Mouse (Mus musculus): ENCODE data around the gene Klk1b1. TPM values are rescaled to one million over a fixed set of nuclear protein-coding genes. Genes with fewer than 3 reads are reported as not detected.
"Not testable (repeated sequence)": the region's sequence is repeated elsewhere in the genome, so short reads cannot be mapped to it uniquely, and the experiment has no call there.

Gene Klk1b1
- polyA plus RNA-seq, 1 experiment from 2014 or later: not detected

GRCm38 (mm10) chr7:43932337-43932736, 34.2 kb upstream of the Klk1b1 start:
- H3K36me3 ChIP-seq (ENCODE audit: control insufficient read depth, insufficient read depth, low read length): no peaks in the 10 kb centered on the region
- H3K9ac ChIP-seq (ENCODE audit: low read length): no peak overlapping the region
- no peak overlapping the region for H3K27ac ChIP-seq (ENCODE audit: low read length)
- no peaks in the 10 kb centered on the region for H3K27me3 ChIP-seq (ENCODE audit: control insufficient read depth, insufficient read depth, low read depth, low read length)
- 36% methylated on average over 4 of the region's 4 CpGs for WGBS
- no peaks in the 10 kb centered on the region for H3K9me3 ChIP-seq (ENCODE audit: control insufficient read depth, low read length)
- no peaks in the 10 kb centered on the region for H3K4me1 ChIP-seq (replicated peaks; ENCODE audit: control insufficient read depth, insufficient read depth, low read length)
- H3K4me2 ChIP-seq (ENCODE audit: low read depth, low read length): no peak overlapping the region
- no peak overlapping the region for H3K4me3 ChIP-seq (ENCODE audit: low read length)
- no peak for ATAC-seq (ENCODE audit: low read depth)

- Histone ChIP-seq H3K36me3 (ENCODE audit: control insufficient read depth, insufficient read depth, low read length) (no peaks in the 10 kb centered on the region), H3K4me3 (ENCODE audit: low read length) (no peak within 1 kb of the TSS), H3K4me2 (ENCODE audit: low read depth, low read length) (no peak within 1 kb of the TSS), H3K4me1 (replicated peaks; ENCODE audit: control insufficient read depth, insufficient read depth, low read length) (no peaks in the 10 kb centered on the region), H3K27me3 (ENCODE audit: control insufficient read depth, insufficient read depth, low read depth, low read length) (no peaks in the 10 kb centered on the region), H3K9me3 (ENCODE audit: control insufficient read depth, low read length) (no peaks in the 10 kb centered on the region), H3K9ac (ENCODE audit: low read length) (no peak within 1 kb of the TSS), H3K27ac (ENCODE audit: low read length) (no peak within 1 kb of the TSS)
- 76% methylated on average over 3 of the region's 3 CpGs for WGBS
- no peak for ATAC-seq (ENCODE audit: low read depth)
These were observed 33.1 kb upstream of the Klk1b1 start, which contains the start of gene Klk15 for GRCm38 (mm10) chr7:43933440-43933839. TSS of gene Klk15 (plus strand) at chr7:43933740.

GRCm38 (mm10) chr7:43934747-43935146, 31.8 kb upstream of the Klk1b1 start:
- WGBS: 52% methylated on average over 3 of the region's 3 CpGs
- H3K9me3 ChIP-seq (ENCODE audit: control insufficient read depth, low read length): no peaks in the 10 kb centered on the region
- no peaks in the 10 kb centered on the region for H3K27me3 ChIP-seq (ENCODE audit: control insufficient read depth, insufficient read depth, low read depth, low read length)
- H3K4me1 ChIP-seq (replicated peaks; ENCODE audit: control insufficient read depth, insufficient read depth, low read length): no peaks in the 10 kb centered on the region
- H3K36me3 ChIP-seq (ENCODE audit: control insufficient read depth, insufficient read depth, low read length): no peaks in the 10 kb centered on the region
- H3K9ac ChIP-seq (ENCODE audit: low read length): no peak overlapping the region
- no peak overlapping the region for H3K4me2 ChIP-seq (ENCODE audit: low read depth, low read length)
- H3K4me3 ChIP-seq (ENCODE audit: low read length): no peak overlapping the region
- ATAC-seq (ENCODE audit: low read depth): no peak
- no peak overlapping the region for H3K27ac ChIP-seq (ENCODE audit: low read length)

- no peaks in the 10 kb centered on the region for H3K27me3 ChIP-seq (ENCODE audit: control insufficient read depth, insufficient read depth, low read depth, low read length)
- no peak for ATAC-seq (ENCODE audit: low read depth)
- WGBS: 80% methylated on average over 14 of the region's 14 CpGs
- no peak overlapping the region for H3K27ac ChIP-seq (ENCODE audit: low read length)
- H3K4me2 ChIP-seq (ENCODE audit: low read depth, low read length): no peak overlapping the region
- H3K9ac ChIP-seq (ENCODE audit: low read length): no peak overlapping the region
- H3K4me1 ChIP-seq (replicated peaks; ENCODE audit: control insufficient read depth, insufficient read depth, low read length): no peaks in the 10 kb centered on the region
- no peaks in the 10 kb centered on the region for H3K36me3 ChIP-seq (ENCODE audit: control insufficient read depth, insufficient read depth, low read length)
- H3K4me3 ChIP-seq (ENCODE audit: low read length): no peak overlapping the region
- no peaks in the 10 kb centered on the region for H3K9me3 ChIP-seq (ENCODE audit: control insufficient read depth, low read length)
These were observed 30.0 kb upstream of the Klk1b1 start for GRCm38 (mm10) chr7:43936551-43936950.

- not testable (repeated sequence) for H3K4me2 ChIP-seq (ENCODE audit: low read depth, low read length); H3K9me3 ChIP-seq (ENCODE audit: control insufficient read depth, low read length); H3K27me3 ChIP-seq (ENCODE audit: control insufficient read depth, insufficient read depth, low read depth, low read length); H3K4me3 ChIP-seq (ENCODE audit: low read length); H3K27ac ChIP-seq (ENCODE audit: low read length); ATAC-seq (ENCODE audit: low read depth); H3K36me3 ChIP-seq (ENCODE audit: control insufficient read depth, insufficient read depth, low read length); H3K4me1 ChIP-seq (replicated peaks; ENCODE audit: control insufficient read depth, insufficient read depth, low read length); H3K9ac ChIP-seq (ENCODE audit: low read length)
- 69% methylated on average over 3 of the region's 3 CpGs for WGBS
These were observed 24.3 kb upstream of the Klk1b1 start for GRCm38 (mm10) chr7:43942293-43942692.

DNA sequence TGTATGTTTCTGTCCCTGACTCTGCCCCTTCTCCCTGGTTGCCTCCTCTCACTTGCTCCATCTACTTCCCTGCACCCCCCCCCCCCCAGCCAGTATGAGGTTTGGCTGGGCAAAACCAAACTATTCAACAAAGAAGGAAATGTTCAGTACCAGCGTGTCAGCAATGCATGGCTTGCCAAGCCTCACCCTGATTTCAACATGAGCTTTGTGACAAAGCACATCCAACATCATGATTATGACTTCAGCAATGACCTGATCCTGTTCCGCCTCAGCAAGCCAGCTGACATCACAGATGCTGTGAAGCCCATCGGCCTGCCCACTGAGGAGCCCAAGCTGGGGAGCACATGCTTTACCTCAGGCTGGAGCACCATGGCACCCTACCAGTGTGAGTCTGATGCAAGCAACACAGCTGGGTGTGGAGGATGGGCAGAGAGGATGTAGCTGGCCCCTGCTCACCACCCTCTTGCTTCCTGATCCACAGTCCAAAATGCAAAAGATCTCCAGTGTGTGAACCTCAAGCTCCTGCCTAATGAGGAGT, 21.8 kb upstream of the Klk1b1 start:
- Histone ChIP-seq H3K27ac (ENCODE audit: low read length) (no peak overlapping the region), H3K27me3 (ENCODE audit: control insufficient read depth, insufficient read depth, low read depth, low read length) (no peaks in the 10 kb centered on the region), H3K9ac (ENCODE audit: low read length) (no peak overlapping the region), H3K36me3 (ENCODE audit: control insufficient read depth, insufficient read depth, low read length) (no peaks in the 10 kb centered on the region), H3K9me3 (ENCODE audit: control insufficient read depth, low read length) (no peaks in the 10 kb centered on the region), H3K4me3 (ENCODE audit: low read length) (no peak overlapping the region), H3K4me2 (ENCODE audit: low read depth, low read length) (no peak overlapping the region), H3K4me1 (replicated peaks; ENCODE audit: control insufficient read depth, insufficient read depth, low read length) (no peaks in the 10 kb centered on the region)
- WGBS: 74% methylated on average over 3 of the region's 3 CpGs
- no peak for ATAC-seq (ENCODE audit: low read depth)

- no peaks in the 10 kb centered on the region for H3K4me1 ChIP-seq (replicated peaks; ENCODE audit: control insufficient read depth, insufficient read depth, low read length)
- H3K9me3 ChIP-seq (ENCODE audit: control insufficient read depth, low read length): no peaks in the 10 kb centered on the region
- H3K4me2 ChIP-seq (ENCODE audit: low read depth, low read length): no peak within 1 kb of the TSS
- H3K27me3 ChIP-seq (ENCODE audit: control insufficient read depth, insufficient read depth, low read depth, low read length): no peaks in the 10 kb centered on the region
- no peak for ATAC-seq (ENCODE audit: low read depth)
- 62% methylated on average over 2 of the region's 2 CpGs for WGBS
- no peak within 1 kb of the TSS for H3K27ac ChIP-seq (ENCODE audit: low read length)
- no peaks in the 10 kb centered on the region for H3K36me3 ChIP-seq (ENCODE audit: control insufficient read depth, insufficient read depth, low read length)
- H3K4me3 ChIP-seq (ENCODE audit: low read length): no peak within 1 kb of the TSS
- H3K9ac ChIP-seq (ENCODE audit: low read length): no peak within 1 kb of the TSS
These were observed 16.2 kb upstream of the Klk1b1 start, which contains the start of gene Klk1b8 for GRCm38 (mm10) chr7:43950364-43950763. TSS of gene Klk1b8 (plus strand) at chr7:43950664.

DNA sequence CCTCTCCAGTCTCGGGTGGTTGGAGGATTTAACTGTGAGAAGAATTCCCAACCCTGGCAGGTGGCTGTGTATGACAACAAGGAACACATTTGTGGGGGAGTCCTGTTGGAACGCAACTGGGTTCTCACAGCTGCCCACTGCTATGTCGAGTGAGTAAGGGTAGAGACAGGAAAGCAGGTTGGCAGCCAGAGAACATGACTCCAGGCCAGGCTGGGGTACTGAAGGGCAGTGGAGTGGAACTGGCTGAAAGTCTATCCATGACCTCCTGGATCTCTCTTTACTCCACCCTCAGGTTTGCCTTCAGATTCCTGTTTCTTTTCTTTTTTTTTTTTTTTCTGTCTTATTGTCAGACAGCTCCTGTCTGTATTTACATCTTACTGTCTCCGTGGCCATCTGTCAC, 13.8 kb upstream of the Klk1b1 start:
- no peak overlapping the region for H3K4me2 ChIP-seq (ENCODE audit: low read depth, low read length)
- no peaks in the 10 kb centered on the region for H3K9me3 ChIP-seq (ENCODE audit: control insufficient read depth, low read length)
- H3K27me3 ChIP-seq (ENCODE audit: control insufficient read depth, insufficient read depth, low read depth, low read length): no peaks in the 10 kb centered on the region
- no peaks in the 10 kb centered on the region for H3K36me3 ChIP-seq (ENCODE audit: control insufficient read depth, insufficient read depth, low read length)
- H3K4me1 ChIP-seq (replicated peaks; ENCODE audit: control insufficient read depth, insufficient read depth, low read length): no peaks in the 10 kb centered on the region
- H3K9ac ChIP-seq (ENCODE audit: low read length): no peak overlapping the region
- no peak overlapping the region for H3K27ac ChIP-seq (ENCODE audit: low read length)
- WGBS: 54% methylated on average over 4 of the region's 4 CpGs
- H3K4me3 ChIP-seq (ENCODE audit: low read length): no peak overlapping the region
- no peak for ATAC-seq (ENCODE audit: low read depth)

GRCm38 (mm10) chr7:43967058-43967457, 507 bp downstream of the Klk1b1 start:
- no peaks in the 10 kb centered on the region for H3K27me3 ChIP-seq (ENCODE audit: control insufficient read depth, insufficient read depth, low read depth, low read length)
- ATAC-seq (ENCODE audit: low read depth): no peak
- H3K27ac ChIP-seq (ENCODE audit: low read length): no peak overlapping the region
- no peaks in the 10 kb centered on the region for H3K9me3 ChIP-seq (ENCODE audit: control insufficient read depth, low read length)
- H3K4me3 ChIP-seq (ENCODE audit: low read length): no peak overlapping the region
- H3K36me3 ChIP-seq (ENCODE audit: control insufficient read depth, insufficient read depth, low read length): no peaks in the 10 kb centered on the region
- H3K4me1 ChIP-seq (replicated peaks; ENCODE audit: control insufficient read depth, insufficient read depth, low read length): no peaks in the 10 kb centered on the region
- WGBS: 69% methylated on average over 3 of the region's 3 CpGs
- H3K9ac ChIP-seq (ENCODE audit: low read length): no peak overlapping the region
- no peak overlapping the region for H3K4me2 ChIP-seq (ENCODE audit: low read depth, low read length)

- Histone ChIP-seq H3K9me3 (ENCODE audit: control insufficient read depth, low read length) (no peaks in the 10 kb centered on the region), H3K4me1 (replicated peaks; ENCODE audit: control insufficient read depth, insufficient read depth, low read length) (no peaks in the 10 kb centered on the region), H3K4me2 (ENCODE audit: low read depth, low read length) (no peak overlapping the region), H3K27ac (ENCODE audit: low read length) (no peak overlapping the region), H3K27me3 (ENCODE audit: control insufficient read depth, insufficient read depth, low read depth, low read length) (no peaks in the 10 kb centered on the region), H3K4me3 (ENCODE audit: low read length) (no peak overlapping the region), H3K9ac (ENCODE audit: low read length) (no peak overlapping the region), H3K36me3 (ENCODE audit: control insufficient read depth, insufficient read depth, low read length) (no peaks in the 10 kb centered on the region)
- 65% methylated on average over 2 of the region's 2 CpGs for WGBS
- ATAC-seq (ENCODE audit: low read depth): no peak
These were observed 1.1 kb downstream of the Klk1b1 start for GRCm38 (mm10) chr7:43967612-43968011.

Data from lung, embryonic 16.5 days (tissue).